Mouse (Mus musculus): ENCODE results near the gene Gm14147. TPM values are rescaled to one million over a fixed set of nuclear protein-coding genes. Genes with fewer than 3 reads are reported as not detected.
"Not testable (repeated sequence)": the region's sequence is repeated elsewhere in the genome, so short reads cannot be mapped to it uniquely, and the experiment has no call there.

Gene Gm14147
- not detected for total RNA-seq (2021)
- long read RNA-seq, experiment 1, result 0 reads
- long read RNA-seq, experiment 2, result 0 reads

DNA sequence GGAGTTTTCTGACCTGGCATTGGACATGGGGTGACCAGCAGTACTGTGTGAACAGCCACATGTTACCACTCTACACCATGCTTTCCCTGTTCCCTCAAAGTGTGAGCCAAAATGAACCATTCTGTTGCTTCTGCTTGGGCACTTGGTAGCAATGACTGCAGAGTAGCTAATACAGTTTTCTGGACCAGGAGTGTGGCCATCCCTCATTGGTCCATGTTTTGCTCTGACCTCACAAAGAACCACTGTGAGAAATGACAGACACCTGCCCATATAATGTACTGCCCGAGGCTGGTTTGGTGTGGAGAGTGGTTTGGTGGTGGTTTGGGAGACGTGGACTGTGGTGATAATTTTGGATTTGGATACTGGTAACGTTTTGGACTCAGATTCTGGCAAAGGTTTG, at the start of gene Gm14147:
Gm14147 (plus strand) TSS at position 301 of the 400 bp plus-strand sequence.
- not testable (repeated sequence) for H3K4me3 ChIP-seq

GRCm38 (mm10) chr2:151056637-151057036, 41.4 kb upstream of the Gm14147 start:
- no peak for DNase-seq (ENCODE audit: low spot score in 2 of 2)
- Histone ChIP-seq H3K27ac (no peak overlapping the region), H3K4me3 (no peak overlapping the region)
- no peak for TF ChIP-seq CTCF (conservative IDR thresholded peaks at IDR 0.05)

More for the DNA sequence above, at the start of gene Gm14147:
- DNase-seq (ENCODE audit: low spot score in 2 of 2); H3K27ac ChIP-seq: not testable (repeated sequence)

DNA sequence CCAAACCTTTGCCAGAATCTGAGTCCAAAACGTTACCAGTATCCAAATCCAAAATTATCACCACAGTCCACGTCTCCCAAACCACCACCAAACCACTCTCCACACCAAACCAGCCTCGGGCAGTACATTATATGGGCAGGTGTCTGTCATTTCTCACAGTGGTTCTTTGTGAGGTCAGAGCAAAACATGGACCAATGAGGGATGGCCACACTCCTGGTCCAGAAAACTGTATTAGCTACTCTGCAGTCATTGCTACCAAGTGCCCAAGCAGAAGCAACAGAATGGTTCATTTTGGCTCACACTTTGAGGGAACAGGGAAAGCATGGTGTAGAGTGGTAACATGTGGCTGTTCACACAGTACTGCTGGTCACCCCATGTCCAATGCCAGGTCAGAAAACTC, 5.8 kb upstream of the Gm14147 start, which contains the start of gene Gm14151:
Gm14151 (minus strand) TSS at position 101 of the 400 bp plus-strand sequence.
- not testable (repeated sequence) for H3K4me3 ChIP-seq; DNase-seq (ENCODE audit: low spot score in 2 of 2); H3K27ac ChIP-seq

Other genes with a start within 250 kb of the Gm14147 start
- gene Abhd12, start 193.5 kb upstream of the Gm14147 start, total RNA-seq (2021), result 100 to 1,000 TPM; 314 to 317 TPM
- 1 to 10 TPM; 1.0 to 2.0 TPM for gene Gins1, start 192.8 kb upstream of the Gm14147 start, total RNA-seq (2021)
- gene Ninl, start 58.9 kb upstream of the Gm14147 start, total RNA-seq (2021), result 1 to 10 TPM; 5.4 to 6.7 TPM
- 10 to 100 TPM; 21.1 to 22.8 TPM for gene Nanp, start 58.8 kb upstream of the Gm14147 start, total RNA-seq (2021)
- gene Gm14151, start 5.9 kb upstream of the Gm14147 start, total RNA-seq (2021), result not detected